Mouse (Mus musculus) liver, embryonic 14.5 days (tissue): Measurements from ENCODE around the gene Agbl4. TPM values are rescaled to one million over a fixed set of nuclear protein-coding genes. Genes with fewer than 3 reads are reported as not detected.

Source experiments
- ATAC-seq: fragments of 200-750 bp; cut with Nextera tagmentation; 2 replicates; pipeline ENCODE4 v1.8.0; 2017; ENCODE audit warnings: moderate number of reproducible peaks, mild to moderate bottlenecking, moderate library complexity; ENCODE audit not compliant: insufficient read depth
- DNase-seq, 3 experiments: peaks; one replicate each; pipeline ENCODE4 v3.0.0-alpha.2; 2012 to 2013; ENCODE audit warnings: low read depth in 3 of 3, low spot score in 3 of 3
- H3K27ac ChIP-seq: fragments of 300-500 bp; sonication (generic); 2 replicates; pipeline ENCODE4 v1.5.1; 2014; ENCODE audit warnings: moderate library complexity, mild to moderate bottlenecking, control low read depth, inconsistent platforms
- H3K27me3 ChIP-seq: fragments of 300-500 bp; sonication (generic); 2 replicates; pipeline ENCODE4 v1.6.1; 2014; ENCODE audit warnings: mild to moderate bottlenecking, low read length, moderate library complexity; ENCODE audit not compliant: control insufficient read depth, insufficient read depth
- H3K36me3 ChIP-seq: fragments of 300-500 bp; sonication (generic); replicated peaks from 2 replicates; pipeline ENCODE4 v1.6.1; 2014; ENCODE audit warnings: low read depth; ENCODE audit not compliant: control insufficient read depth, insufficient read depth
- H3K4me1 ChIP-seq, 2 experiments: fragments of 200-500 bp in 1 of 2; fragments of 300-500 bp in 1 of 2; sonication (generic) in 1 of 2; replicated peaks; 2 replicates each; pipeline ENCODE4 v1.6.1; 2012 to 2014; ENCODE audit warnings: antibody characterized with exemption in 1 of 2, inconsistent platforms in 1 of 2, low read length in 1 of 2; ENCODE audit not compliant: control insufficient read depth in 2 of 2, insufficient read depth in 2 of 2
- H3K4me2 ChIP-seq: fragments of 300-500 bp; sonication (generic); 2 replicates; pipeline ENCODE4 v1.6.1; 2014; ENCODE audit warnings: low read depth, mild to moderate bottlenecking, control low read depth, moderate library complexity
- H3K4me3 ChIP-seq, 2 experiments: fragments of 200-500 bp in 1 of 2; fragments of 300-500 bp in 1 of 2; sonication (generic) in 1 of 2; 2 replicates each; pipeline ENCODE4 v1.5.1; 2012 to 2014; ENCODE audit warnings: low read depth in 2 of 2, low read length in 2 of 2, mild to moderate bottlenecking in 2 of 2, control low read depth in 1 of 2, inconsistent platforms in 1 of 2, moderate library complexity in 1 of 2; ENCODE audit not compliant: insufficient read depth in 1 of 2
- H3K9ac ChIP-seq: fragments of 300-500 bp; sonication (generic); replicated peaks from 2 replicates; pipeline ENCODE4 v1.6.1; 2014; ENCODE audit warnings: mild to moderate bottlenecking, control low read depth, moderate library complexity
- H3K9me3 ChIP-seq: fragments of 300-500 bp; sonication (generic); 2 replicates; pipeline ENCODE4 v1.6.1; 2016; ENCODE audit warnings: low read length, mixed read lengths; ENCODE audit not compliant: control insufficient read depth
- CTCF ChIP-seq: IDR thresholded peaks from 2 replicates; pipeline ENCODE4 v1.5.1; 2016; ENCODE audit warnings: antibody characterized with exemption, low read depth, control low read depth
- EP300 ChIP-seq: IDR thresholded peaks from 2 replicates; pipeline ENCODE4 v1.6.1; 2016; ENCODE audit warnings: antibody characterized with exemption, low read depth
- WGBS: fragments of 180-500 bp; shearing (Covaris S2); extraction: QIAGEN DNeasy Blood & Tissue Kit; methylation state at CpG from one replicate; pipeline ENCODE4 v1.1.7; 2014; ENCODE audit not compliant: insufficient replicate concordance; 5-methylcytosine and 5-hydroxymethylcytosine counted together
- polyA plus RNA-seq, 2 experiments: library from polyadenylated mRNA; depleted of rRNA in 1 of 2; stranded (reverse) in 1 of 2; unstranded in 1 of 2; fragments of >200 nt; fragmentation: Nextera tagmentation in 1 of 2; extraction: Ambion mirVana in 1 of 2; gene quantifications; 2 replicates each; pipeline versions ENCODE4 v1.2.1 to v1.2.3; 2012 to 2014

The Agbl4 gene
- polyA plus RNA-seq, 2 experiments = not detected

GRCm38 (mm10) chr4:111597986-111598385, 1200.5 kb downstream of the Agbl4 start:
- no peaks in the 10 kb centered on the region for H3K27me3 ChIP-seq
- DNase-seq = no peak

GRCm38 (mm10) chr4:111603194-111603593, 1205.7 kb downstream of the Agbl4 start:
- no peak for DNase-seq
- ATAC-seq = no peak
- H3K9ac ChIP-seq = no peak overlapping the region
- no peak for TF ChIP-seq CTCF
- TF ChIP-seq EP300 = no peak
- H3K4me1 ChIP-seq = no peaks in the 10 kb centered on the region
- no peaks in the 10 kb centered on the region for H3K36me3 ChIP-seq
- no peak overlapping the region for H3K4me2 ChIP-seq
- H3K9me3 ChIP-seq = no peaks in the 10 kb centered on the region
- H3K27ac ChIP-seq = no peak overlapping the region
- H3K27me3 ChIP-seq = no peaks in the 10 kb centered on the region
- no peak overlapping the region for H3K4me3 ChIP-seq
- WGBS = 67% methylated on average over 2 of the region's 2 CpGs

More at GRCm38 (mm10) chr4:111597986-111598385, 1200.5 kb downstream of the Agbl4 start:
- TF ChIP-seq EP300 (no peak), CTCF (no peak)
- Histone ChIP-seq H3K27ac (no peak overlapping the region), H3K9ac (no peak overlapping the region), H3K4me3 (no peak overlapping the region), H3K4me1 (no peaks in the 10 kb centered on the region), H3K9me3 (no peaks in the 10 kb centered on the region), H3K4me2 (no peak overlapping the region), H3K36me3 (no peaks in the 10 kb centered on the region)
- 46% methylated on average over 1 of the region's 1 CpGs for WGBS
- no peak for ATAC-seq

- WGBS = 56% methylated on average over 8 of the region's 8 CpGs
These were observed 1210.5 kb downstream of the Agbl4 start for GRCm38 (mm10) chr4:111607826-111608500.

GRCm38 (mm10) chr4:111621865-111622264, 1224.4 kb downstream of the Agbl4 start:
- H3K9me3 ChIP-seq = no peaks in the 10 kb centered on the region
- 41% methylated on average over 2 of the region's 2 CpGs for WGBS
- H3K4me2 ChIP-seq = no peak overlapping the region
- no peaks in the 10 kb centered on the region for H3K27me3 ChIP-seq
- TF ChIP-seq CTCF (no peak), EP300 (no peak)
- DNase-seq (no peak), ATAC-seq (no peak)
- H3K9ac ChIP-seq = no peak overlapping the region
- H3K27ac ChIP-seq = no peak overlapping the region
- no peaks in the 10 kb centered on the region for H3K36me3 ChIP-seq
- H3K4me1 ChIP-seq = no peaks in the 10 kb centered on the region
- no peak overlapping the region for H3K4me3 ChIP-seq

More at GRCm38 (mm10) chr4:111607826-111608500, 1210.5 kb downstream of the Agbl4 start:
- Histone ChIP-seq H3K36me3 (no peaks in the 10 kb centered on the region), H3K9ac (no peak overlapping the region), H3K4me1 (no peaks in the 10 kb centered on the region), H3K27ac (no peak overlapping the region), H3K4me2 (no peak overlapping the region), H3K4me3 (no peak overlapping the region), H3K27me3 (no peaks in the 10 kb centered on the region), H3K9me3 (no peaks in the 10 kb centered on the region)
- TF ChIP-seq CTCF (no peak), EP300 (no peak)
- no peak for ATAC-seq
- no peak for DNase-seq

GRCm38 (mm10) chr4:111624914-111625313, 1227.5 kb downstream of the Agbl4 start:
- whole genome bisulfite sequencing = 44% methylated on average over 5 of the region's 5 CpGs
- no peak for ATAC-seq
- Histone ChIP-seq H3K4me1 (no peaks in the 10 kb centered on the region), H3K9ac (no peak overlapping the region), H3K4me3 (no peak overlapping the region), H3K36me3 (no peaks in the 10 kb centered on the region), H3K4me2 (no peak overlapping the region), H3K27ac (no peak overlapping the region), H3K9me3 (no peaks in the 10 kb centered on the region), H3K27me3 (no peaks in the 10 kb centered on the region)
- TF ChIP-seq CTCF = no peak
- no peak for TF ChIP-seq EP300
- DNase-seq = no peak
